Comparison of ENCODE assay signal across 10 mouse cellular contexts in the genomic region with DNA sequence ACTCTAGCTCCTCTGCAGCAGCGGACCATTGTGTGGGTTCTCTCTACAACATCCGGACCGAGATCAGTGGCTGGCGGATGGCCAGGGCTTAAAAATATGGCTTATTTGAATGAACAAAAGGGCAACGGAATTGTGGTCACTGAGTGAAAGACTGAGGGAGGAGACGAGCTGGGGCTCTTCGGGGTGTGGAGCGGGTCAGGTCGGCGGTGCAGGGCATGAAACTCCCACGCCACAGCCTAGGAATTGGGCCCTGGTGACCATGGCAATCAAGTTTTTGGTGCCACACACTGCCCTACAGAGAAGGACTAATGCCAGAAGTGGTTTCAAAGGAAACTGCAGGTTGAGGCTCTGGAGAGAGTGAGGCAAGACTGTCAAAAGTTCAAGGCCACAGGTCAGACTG. TPM values are rescaled to one million over a fixed set of nuclear protein-coding genes. Genes with fewer than 3 reads are reported as not detected.
DNase-seq lines count a peak whose midpoint lies in the region; ATAC-seq and TF ChIP-seq lines count a peak whose summit lies in the region.
"Had no signal": no experiment of that assay in that cellular context is flagged by ENCODE, and none has a peak within 500 bp of the region (broad histone marks: within the 10 kb centered on the region; RNA-seq: fewer than 3 reads in every experiment).

No protein-coding gene starts in this region.

- no peak overlapping the region for H3K4me3 ChIP-seq in heart, postnatal 0 days (ENCODE audit: low read depth, low read length)
- no peak overlapping the region for H3K4me3 ChIP-seq in heart, embryonic 12.5 days
- no peak overlapping the region for H3K4me3 ChIP-seq in brown adipose tissue, adult 24 weeks (ENCODE audit: insufficient read depth, low read depth, low read length)
- H3K4me3 ChIP-seq in kidney, postnatal 0 days (replicated peaks; ENCODE audit: low read depth, low read length): no peak overlapping the region
- H3K4me3 ChIP-seq in olfactory bulb, adult 2 months (ENCODE audit: insufficient read depth, low read depth, low read length): no peak overlapping the region

- no peaks in the 10 kb centered on the region for H3K27me3 ChIP-seq in heart, postnatal 0 days (ENCODE audit: control insufficient read depth, insufficient read depth, low read length)
- no peaks in the 10 kb centered on the region for H3K27me3 ChIP-seq in heart, embryonic 12.5 days (replicated peaks)
- no peaks in the 10 kb centered on the region for H3K27me3 ChIP-seq in kidney, postnatal 0 days (ENCODE audit: insufficient read depth, low read length)

- no peak overlapping the region for H3K9ac ChIP-seq in heart, postnatal 0 days (replicated peaks; ENCODE audit: low read depth, low read length)
- H3K9ac ChIP-seq in heart, embryonic 12.5 days: no peak overlapping the region
- H3K9ac ChIP-seq in kidney, postnatal 0 days (ENCODE audit: low read depth, low read length): peak overlapping the region; percentile 23; the same call in 1 of the 2 replicates

- H3K27ac ChIP-seq in heart, postnatal 0 days (ENCODE audit: low read depth): 0 out of 2 replicates have a peak overlapping the region, but pooled peaks have one; percentile 1
- no peak overlapping the region for H3K27ac ChIP-seq in heart, embryonic 12.5 days (ENCODE audit: poor library complexity, severe bottlenecking)
- H3K27ac ChIP-seq in brown adipose tissue, adult 24 weeks (replicated peaks; ENCODE audit: low read depth, low read length): 0 out of 2 replicates have a peak overlapping the region, but pooled peaks have one; percentile 16
- H3K27ac ChIP-seq in kidney, postnatal 0 days: peak overlapping the region; percentile 86
- H3K27ac ChIP-seq in olfactory bulb, adult 2 months (ENCODE audit: insufficient read depth, low read depth, low read length): peak overlapping the region; percentile 54; the same call in 1 of the 2 replicates

- peak overlapping the region; percentile 30; the same call in 1 of the 2 replicates for H3K4me2 ChIP-seq in heart, postnatal 0 days (ENCODE audit: low read depth, low read length)
- no peak overlapping the region for H3K4me2 ChIP-seq in heart, embryonic 12.5 days
- peak overlapping the region; percentile 37 for H3K4me2 ChIP-seq in kidney, postnatal 0 days (ENCODE audit: low read length)

- TF ChIP-seq EP300 in heart, postnatal 0 days (IDR thresholded peaks at IDR 0.05; ENCODE audit: low read depth): no peak

- no peaks in the 10 kb centered on the region for H3K9me3 ChIP-seq in heart, postnatal 0 days (replicated peaks; ENCODE audit: control insufficient read depth, low read length)
- H3K9me3 ChIP-seq in heart, embryonic 12.5 days (replicated peaks): no peaks in the 10 kb centered on the region
- H3K9me3 ChIP-seq in kidney, postnatal 0 days (replicated peaks; ENCODE audit: low read length): no peaks in the 10 kb centered on the region

- TF ChIP-seq CTCF in heart, postnatal 0 days (IDR thresholded peaks at IDR 0.05; ENCODE audit: low read depth): no peak
- no peak for TF ChIP-seq CTCF in kidney, postnatal 0 days (IDR thresholded peaks at IDR 0.05; ENCODE audit: low read depth)
- TF ChIP-seq CTCF in olfactory bulb, adult 2 months (IDR thresholded peaks at IDR 0.05; ENCODE audit: insufficient read depth, low read depth, low read length): no peak

- no peak for ATAC-seq in heart, postnatal 0 days (ENCODE audit: insufficient read depth, low read depth)
- no peak for ATAC-seq in heart, embryonic 12.5 days (ENCODE audit: insufficient number of reproducible peaks, low FRiP score)
- no peak for ATAC-seq in kidney, postnatal 0 days (replicated peaks; ENCODE audit: low FRiP score, low read depth)

- no peak for DNase-seq in heart, postnatal 0 days (ENCODE audit: low spot score)
- peak; percentile 93 for DNase-seq in 416B (ENCODE audit: low read depth)
- DNase-seq in kidney, postnatal 0 days (ENCODE audit: low spot score): peak; percentile 79
- no peak for DNase-seq in urinary bladder, adult 2 months (ENCODE audit: low spot score)
- DNase-seq in thymus, postnatal 4 days: no peak

- peaks cover 10% of the 10 kb centered on the region for H3K4me1 ChIP-seq in heart, postnatal 0 days (ENCODE audit: control insufficient read depth, insufficient read depth)
- peaks cover 15% of the 10 kb centered on the region for H3K4me1 ChIP-seq in heart, embryonic 12.5 days (replicated peaks)
- H3K4me1 ChIP-seq in brown adipose tissue, adult 24 weeks (ENCODE audit: control insufficient read depth, insufficient read depth, insufficient read length, low read length): peaks cover 10% of the 10 kb centered on the region
- peaks cover 32% of the 10 kb centered on the region for H3K4me1 ChIP-seq in kidney, postnatal 0 days (replicated peaks; ENCODE audit: insufficient read depth, low read length)
- peaks cover 39% of the 10 kb centered on the region for H3K4me1 ChIP-seq in olfactory bulb, adult 2 months (ENCODE audit: control insufficient read depth, insufficient read depth, low read length)

- 42% methylated on average over 11 of the region's 11 CpGs for WGBS in heart, postnatal 0 days
- WGBS in heart, embryonic 12.5 days: 68% methylated on average over 11 of the region's 11 CpGs
- 9% methylated on average over 11 of the region's 11 CpGs for WGBS in kidney, postnatal 0 days
- 29% methylated on average over 11 of the region's 11 CpGs for WGBS in olfactory bulb, adult 2 months

- H3K36me3 ChIP-seq in heart, postnatal 0 days (replicated peaks; ENCODE audit: control insufficient read depth, insufficient read depth, low read length): no peaks in the 10 kb centered on the region
- no peaks in the 10 kb centered on the region for H3K36me3 ChIP-seq in heart, embryonic 12.5 days
- H3K36me3 ChIP-seq in kidney, postnatal 0 days (ENCODE audit: insufficient read depth, low read length): no peaks in the 10 kb centered on the region

- TF ChIP-seq POLR2A in olfactory bulb, adult 2 months (IDR thresholded peaks at IDR 0.05; ENCODE audit: insufficient read depth, low read depth, low read length): no peak

RNA-seq across cellular contexts. Expression of gene Polr3h, which starts 2.2 kb away (rescaled TPM):
- 8.4 and 14.8 TPM in 2 replicates for total RNA-seq in heart, postnatal 0 days (2014; rRNA removed; ENCODE audit: low replicate concordance)
- 315 and 321 TPM in 2 replicates for polyA plus RNA-seq in heart, postnatal 0 days (2015; fragmentation: Nextera tagmentation; extraction: Ambion mirVana)
- 106 and 121 TPM in 2 replicates for polyA plus RNA-seq in heart, embryonic 12.5 days (2016; fragmentation: Nextera tagmentation; extraction: Ambion mirVana)
- polyA plus RNA-seq in brown adipose tissue, adult 24 weeks (2012; ENCODE audit: insufficient read depth, insufficient read length, missing spikeins): 2.8 and 13.2 TPM in 2 replicates
- polyA plus RNA-seq in kidney, postnatal 0 days (2015; fragmentation: Nextera tagmentation; extraction: Ambion mirVana): 122 and 129 TPM in 2 replicates
- polyA plus RNA-seq in olfactory bulb, adult 2 months (2012; ENCODE audit: insufficient read depth, insufficient read length, low replicate concordance, missing spikeins): not detected in 2 replicates
- 17.2 and 17.4 TPM in 2 replicates for polyA plus RNA-seq in urinary bladder, adult 2 months (2012; rRNA removed)

RNA-seq across cellular contexts. Expression of gene Csdc2, which starts 8.3 kb away (rescaled TPM):
- 2.0 and 2.8 TPM in 2 replicates for total RNA-seq in heart, postnatal 0 days (2014; rRNA removed; ENCODE audit: low replicate concordance)
- 7.7 and 7.9 TPM in 2 replicates for polyA plus RNA-seq in heart, postnatal 0 days (2015; fragmentation: Nextera tagmentation; extraction: Ambion mirVana)
- 6.2 and 6.3 TPM in 2 replicates for polyA plus RNA-seq in heart, embryonic 12.5 days (2016; fragmentation: Nextera tagmentation; extraction: Ambion mirVana)
- polyA plus RNA-seq in brown adipose tissue, adult 24 weeks (2012; ENCODE audit: insufficient read depth, insufficient read length, missing spikeins): not detected in 2 replicates
- polyA plus RNA-seq in kidney, postnatal 0 days (2015; fragmentation: Nextera tagmentation; extraction: Ambion mirVana): 20.4 and 23.1 TPM in 2 replicates
- not detected in 2 replicates for polyA plus RNA-seq in olfactory bulb, adult 2 months (2012; ENCODE audit: insufficient read depth, insufficient read length, low replicate concordance, missing spikeins)
- polyA plus RNA-seq in urinary bladder, adult 2 months (2012; rRNA removed): 20.2 and 29.6 TPM in 2 replicates

RNA-seq across cellular contexts. Expression of gene Pmm1, which starts 32.5 kb away (rescaled TPM):
- 19.8 and 27.0 TPM in 2 replicates for total RNA-seq in heart, postnatal 0 days (2014; rRNA removed; ENCODE audit: low replicate concordance)
- 17.8 and 19.1 TPM in 2 replicates for polyA plus RNA-seq in heart, postnatal 0 days (2015; fragmentation: Nextera tagmentation; extraction: Ambion mirVana)
- polyA plus RNA-seq in heart, embryonic 12.5 days (2016; fragmentation: Nextera tagmentation; extraction: Ambion mirVana): 17.7 and 19.6 TPM in 2 replicates
- polyA plus RNA-seq in brown adipose tissue, adult 24 weeks (2012; ENCODE audit: insufficient read depth, insufficient read length, missing spikeins): 86.8 and 130 TPM in 2 replicates
- polyA plus RNA-seq in kidney, postnatal 0 days (2015; fragmentation: Nextera tagmentation; extraction: Ambion mirVana): 27.1 and 27.8 TPM in 2 replicates
- polyA plus RNA-seq in olfactory bulb, adult 2 months (2012; ENCODE audit: insufficient read depth, insufficient read length, low replicate concordance, missing spikeins): not detected in 2 replicates
- 76.2 and 80.5 TPM in 2 replicates for polyA plus RNA-seq in urinary bladder, adult 2 months (2012; rRNA removed)

RNA-seq across cellular contexts. Expression of gene 1700029P11Rik, which starts 52.1 kb away (rescaled TPM):
- total RNA-seq in heart, postnatal 0 days (2014; rRNA removed; ENCODE audit: low replicate concordance): not detected in 2 replicates
- not detected in 2 replicates for polyA plus RNA-seq in heart, postnatal 0 days (2015; fragmentation: Nextera tagmentation; extraction: Ambion mirVana)
- polyA plus RNA-seq in heart, embryonic 12.5 days (2016; fragmentation: Nextera tagmentation; extraction: Ambion mirVana): not detected in 2 replicates
- polyA plus RNA-seq in brown adipose tissue, adult 24 weeks (2012; ENCODE audit: insufficient read depth, insufficient read length, missing spikeins): not detected in 2 replicates
- not detected in 2 replicates for polyA plus RNA-seq in kidney, postnatal 0 days (2015; fragmentation: Nextera tagmentation; extraction: Ambion mirVana)
- polyA plus RNA-seq in olfactory bulb, adult 2 months (2012; ENCODE audit: insufficient read depth, insufficient read length, low replicate concordance, missing spikeins): not detected in 2 replicates
- polyA plus RNA-seq in urinary bladder, adult 2 months (2012; rRNA removed): not detected in 2 replicates
- polyA plus RNA-seq: heart, embryonic 14.5 days; small intestine, adult 2 months had no signal

RNA-seq across cellular contexts. Expression of gene Aco2, which starts 56.2 kb away (rescaled TPM):
- total RNA-seq in heart, postnatal 0 days (2014; rRNA removed; ENCODE audit: low replicate concordance): 2,020 and 2,039 TPM in 2 replicates
- 1,019 and 1,040 TPM in 2 replicates for polyA plus RNA-seq in heart, postnatal 0 days (2015; fragmentation: Nextera tagmentation; extraction: Ambion mirVana)
- polyA plus RNA-seq in heart, embryonic 12.5 days (2016; fragmentation: Nextera tagmentation; extraction: Ambion mirVana): 497 and 519 TPM in 2 replicates
- 3,633 and 4,102 TPM in 2 replicates for polyA plus RNA-seq in brown adipose tissue, adult 24 weeks (2012; ENCODE audit: insufficient read depth, insufficient read length, missing spikeins)
- polyA plus RNA-seq in kidney, postnatal 0 days (2015; fragmentation: Nextera tagmentation; extraction: Ambion mirVana): 263 and 285 TPM in 2 replicates
- 365 TPM in 1 of 2 replicates, not detected in the other for polyA plus RNA-seq in olfactory bulb, adult 2 months (2012; ENCODE audit: insufficient read depth, insufficient read length, low replicate concordance, missing spikeins)
- 185 and 189 TPM in 2 replicates for polyA plus RNA-seq in urinary bladder, adult 2 months (2012; rRNA removed)

Comparison
In these comparisons a context has a peak if more than half of its experiments do, and no peak if none do; other contexts are left out.
1. DNase-seq: peak in 416B (single experiment) and kidney, postnatal 0 days (single experiment); none in heart, postnatal 0 days (single experiment), urinary bladder, adult 2 months (single experiment) and thymus, postnatal 4 days (single experiment).